Comparison of ENCODE assay signal across 24 mouse cellular contexts in genomic region chr2:25124411-25124810, GRCm38 (mm10). TPM values are rescaled to one million over a fixed set of nuclear protein-coding genes. Genes with fewer than 3 reads are reported as not detected.
DNase-seq lines count a peak whose midpoint lies in the region; ATAC-seq and TF ChIP-seq lines count a peak whose summit lies in the region.
"Had no signal": no experiment of that assay in that cellular context is flagged by ENCODE, and none has a peak within 500 bp of the region (broad histone marks: within the 10 kb centered on the region; RNA-seq: fewer than 3 reads in every experiment).

No protein-coding gene starts in this region.

- H3K36me3 ChIP-seq in heart, embryonic 12.5 days: no peaks in the 10 kb centered on the region
- no peaks in the 10 kb centered on the region for H3K36me3 ChIP-seq in midbrain, embryonic 13.5 days
- H3K36me3 ChIP-seq in midbrain, embryonic 14.5 days (ENCODE audit: control insufficient read depth, insufficient read depth, low read length): no peaks in the 10 kb centered on the region
- no peaks in the 10 kb centered on the region for H3K36me3 ChIP-seq in neural tube, embryonic 13.5 days
- no peaks in the 10 kb centered on the region for H3K36me3 ChIP-seq in thymus, adult 2 months (ENCODE audit: control insufficient read depth, insufficient read depth, low read length)
- H3K36me3 ChIP-seq: G1E; limb, embryonic 15.5 days had no signal

- H3K9me3 ChIP-seq in heart, embryonic 12.5 days (replicated peaks): no peaks in the 10 kb centered on the region
- no peaks in the 10 kb centered on the region for H3K9me3 ChIP-seq in midbrain, embryonic 13.5 days
- H3K9me3 ChIP-seq in midbrain, embryonic 14.5 days (ENCODE audit: control insufficient read depth, low read length): no peaks in the 10 kb centered on the region
- H3K9me3 ChIP-seq in neural tube, embryonic 13.5 days: no peaks in the 10 kb centered on the region
- H3K9me3 ChIP-seq: G1E; limb, embryonic 15.5 days had no signal

- H3K4me1 ChIP-seq in heart, embryonic 12.5 days (replicated peaks): peaks cover 36% of the 10 kb centered on the region
- H3K4me1 ChIP-seq in midbrain, embryonic 13.5 days (replicated peaks): peaks cover 52% of the 10 kb centered on the region
- H3K4me1 ChIP-seq in midbrain, embryonic 14.5 days (ENCODE audit: control insufficient read depth, insufficient read depth, low read length): peaks cover 28% of the 10 kb centered on the region; the same call in 1 of the 2 replicates
- peaks cover 55% of the 10 kb centered on the region for H3K4me1 ChIP-seq in neural tube, embryonic 13.5 days (replicated peaks)
- peaks cover 4% of the 10 kb centered on the region; the same call in 1 of the 2 replicates for H3K4me1 ChIP-seq in thymus, adult 2 months (replicated peaks; ENCODE audit: control insufficient read depth, insufficient read depth, low read length)

- TF ChIP-seq POLR2A in thymus, adult 2 months (IDR thresholded peaks at IDR 0.05; ENCODE audit: control insufficient read depth, extremely low read depth, insufficient read depth, low read length, poor library complexity): no peak

- no peak overlapping the region for H3K4me2 ChIP-seq in heart, embryonic 12.5 days
- no peak overlapping the region for H3K4me2 ChIP-seq in midbrain, embryonic 13.5 days (replicated peaks)
- no peak overlapping the region for H3K4me2 ChIP-seq in midbrain, embryonic 14.5 days (ENCODE audit: low read length)
- no peak overlapping the region for H3K4me2 ChIP-seq in neural tube, embryonic 13.5 days
- H3K4me2 ChIP-seq: limb, embryonic 15.5 days had no signal

- H3K27me3 ChIP-seq in heart, embryonic 12.5 days (replicated peaks): no peaks in the 10 kb centered on the region
- peaks cover 14% of the 10 kb centered on the region; the same call in 1 of the 2 replicates for H3K27me3 ChIP-seq in midbrain, embryonic 13.5 days
- H3K27me3 ChIP-seq in midbrain, embryonic 14.5 days (ENCODE audit: control insufficient read depth, insufficient read depth, low read length): no peaks in the 10 kb centered on the region
- no peaks in the 10 kb centered on the region for H3K27me3 ChIP-seq in neural tube, embryonic 13.5 days
- no peaks in the 10 kb centered on the region for H3K27me3 ChIP-seq in thymus, adult 2 months (ENCODE audit: control insufficient read depth, insufficient read depth, low read length)
- H3K27me3 ChIP-seq: limb, embryonic 15.5 days had no signal

- TF ChIP-seq CTCF in thymus, adult 2 months (IDR thresholded peaks at IDR 0.05; ENCODE audit: borderline replicate concordance, control insufficient read depth, extremely low read depth, insufficient read depth, low read length, poor library complexity): no peak

- H3K9ac ChIP-seq in heart, embryonic 12.5 days: 0 out of 2 replicates have a peak overlapping the region, but pooled peaks have one; percentile 6
- H3K9ac ChIP-seq in midbrain, embryonic 13.5 days (replicated peaks): no peak overlapping the region
- H3K9ac ChIP-seq in midbrain, embryonic 14.5 days (replicated peaks; ENCODE audit: low read length): no peak overlapping the region
- H3K9ac ChIP-seq in neural tube, embryonic 13.5 days: no peak overlapping the region
- H3K9ac ChIP-seq: limb, embryonic 15.5 days had no signal

- no peak overlapping the region for H3K27ac ChIP-seq in heart, embryonic 12.5 days (ENCODE audit: poor library complexity, severe bottlenecking)
- peak overlapping the region; percentile 94; the same call in 1 of the 2 replicates for H3K27ac ChIP-seq in midbrain, embryonic 13.5 days
- no peak overlapping the region for H3K27ac ChIP-seq in midbrain, embryonic 14.5 days (replicated peaks; ENCODE audit: low read depth, low read length)
- peak overlapping the region; percentile 93 for H3K27ac ChIP-seq in neural tube, embryonic 13.5 days (replicated peaks)
- no peak overlapping the region for H3K27ac ChIP-seq in thymus, adult 2 months (ENCODE audit: control insufficient read depth, insufficient read depth, low read length)
- H3K27ac ChIP-seq: limb, embryonic 15.5 days had no signal

- no peak overlapping the region for H3K4me3 ChIP-seq in heart, embryonic 12.5 days
- H3K4me3 ChIP-seq in midbrain, embryonic 13.5 days (replicated peaks): no peak overlapping the region
- H3K4me3 ChIP-seq in midbrain, embryonic 14.5 days (replicated peaks; ENCODE audit: low read depth, low read length): no peak overlapping the region
- H3K4me3 ChIP-seq in neural tube, embryonic 13.5 days: no peak overlapping the region
- no peak overlapping the region for H3K4me3 ChIP-seq in thymus, adult 2 months (ENCODE audit: control insufficient read depth, insufficient read depth, low read length)
- H3K4me3 ChIP-seq: limb, embryonic 15.5 days had no signal

- DNase-seq in heart, postnatal 25 days (ENCODE audit: low spot score): no peak
- DNase-seq in midbrain, embryonic 14.5 days: no peak
- DNase-seq in MN1 (ENCODE audit: low spot score): peak; percentile 29
- no peak for DNase-seq in thymus, adult 2 months
- DNase-seq: adrenal gland, postnatal 14 days; cerebellum, adult 11-12 months; cerebellum, postnatal 36 days; gastrocnemius, postnatal 10 days; heart, adult 18-20 months; kidney, adult 9 months; kidney, postnatal 36 days; lung, postnatal 10 days; right cerebral cortex, postnatal 25 days; thymus, postnatal 4 days had no signal

- ATAC-seq in heart, embryonic 12.5 days (ENCODE audit: insufficient number of reproducible peaks, low FRiP score): no peak
- ATAC-seq in midbrain, embryonic 13.5 days: no peak
- no peak for ATAC-seq in midbrain, embryonic 14.5 days (ENCODE audit: low FRiP score, low TSS enrichment)
- ATAC-seq in neural tube, embryonic 13.5 days (ENCODE audit: low read depth): no peak

- WGBS in heart, embryonic 12.5 days: 54% methylated on average over 3 of the region's 3 CpGs
- WGBS in midbrain, embryonic 13.5 days: 68% methylated on average over 3 of the region's 3 CpGs
- 71% methylated on average over 3 of the region's 3 CpGs for WGBS in midbrain, embryonic 14.5 days
- 67% methylated on average over 3 of the region's 3 CpGs for WGBS in neural tube, embryonic 13.5 days
- WGBS in thymus, adult 2 months: 77% methylated on average over 3 of the region's 3 CpGs

- intact Hi-C loops in heart, postnatal 25 days (cut with DNase I): no loop called here

RNA-seq across cellular contexts. Expression of gene Noxa1, which starts 29.5 kb away (rescaled TPM):
- 0.10 TPM in 1 of 2 replicates, not detected in the other for polyA plus RNA-seq in heart, embryonic 12.5 days (2016; fragmentation: Nextera tagmentation; extraction: Ambion mirVana)
- not detected for total RNA-seq in heart, postnatal 25 days (2021)
- 0.16 TPM in 1 of 2 replicates, not detected in the other for polyA plus RNA-seq in midbrain, embryonic 13.5 days (2015; fragmentation: Nextera tagmentation; extraction: Ambion mirVana)
- not detected in 2 replicates for polyA plus RNA-seq in midbrain, embryonic 14.5 days (2014; fragmentation: Nextera tagmentation; extraction: Ambion mirVana)
- not detected in 2 replicates for polyA plus RNA-seq in neural tube, embryonic 13.5 days (2015; fragmentation: Nextera tagmentation; extraction: Ambion mirVana)
- 0.24 and 0.44 TPM in 2 replicates for polyA plus RNA-seq in thymus, adult 2 months (2012; rRNA removed)
- total RNA-seq: adrenal gland, postnatal 14 days; gastrocnemius, postnatal 10 days; heart, adult 18-20 months; layer of hippocampus, postnatal 10 days; left cerebral cortex, postnatal 14 days had no signal
- polyA plus RNA-seq: frontal cortex, adult 2 months; heart, postnatal 0 days; neural tube, embryonic 14.5 days had no signal

RNA-seq across cellular contexts. Expression of gene Entpd8, which starts 44.3 kb away (rescaled TPM):
- not detected in 2 replicates for polyA plus RNA-seq in heart, embryonic 12.5 days (2016; fragmentation: Nextera tagmentation; extraction: Ambion mirVana)
- not detected for total RNA-seq in heart, postnatal 25 days (2021)
- polyA plus RNA-seq in midbrain, embryonic 13.5 days (2015; fragmentation: Nextera tagmentation; extraction: Ambion mirVana): not detected in 2 replicates
- polyA plus RNA-seq in midbrain, embryonic 14.5 days (2014; fragmentation: Nextera tagmentation; extraction: Ambion mirVana): not detected in 2 replicates
- polyA plus RNA-seq in neural tube, embryonic 13.5 days (2015; fragmentation: Nextera tagmentation; extraction: Ambion mirVana): not detected in 2 replicates
- 0.58 and 0.91 TPM in 2 replicates for polyA plus RNA-seq in thymus, adult 2 months (2012; rRNA removed)
- total RNA-seq: G1E; gastrocnemius, postnatal 10 days; heart, adult 18-20 months; layer of hippocampus, postnatal 10 days; left cerebral cortex, postnatal 14 days had no signal
- polyA plus RNA-seq: G1E; heart, postnatal 0 days; limb, embryonic 15.5 days had no signal

RNA-seq across cellular contexts. Expression of gene Nrarp, which starts 56.1 kb away (rescaled TPM):
- 10.8 and 12.8 TPM in 2 replicates for polyA plus RNA-seq in heart, embryonic 12.5 days (2016; fragmentation: Nextera tagmentation; extraction: Ambion mirVana)
- total RNA-seq in heart, postnatal 25 days (2021): 10 to 100 TPM in 1 of 2 experiments, 1 to 10 TPM in 1; 7.2 to 11.5 TPM
- polyA plus RNA-seq in midbrain, embryonic 13.5 days (2015; fragmentation: Nextera tagmentation; extraction: Ambion mirVana): 26.8 and 33.9 TPM in 2 replicates
- polyA plus RNA-seq in midbrain, embryonic 14.5 days (2014; fragmentation: Nextera tagmentation; extraction: Ambion mirVana): 13.0 and 20.8 TPM in 2 replicates
- polyA plus RNA-seq in neural tube, embryonic 13.5 days (2015; fragmentation: Nextera tagmentation; extraction: Ambion mirVana): 25.5 and 27.9 TPM in 2 replicates
- polyA plus RNA-seq in thymus, adult 2 months (2012; rRNA removed): 13.7 and 16.9 TPM in 2 replicates
- polyA plus RNA-seq: G1E had no signal

Comparison
In these comparisons a context has a peak if more than half of its experiments do, and no peak if none do; other contexts are left out.
1. H3K27ac ChIP-seq: peak in midbrain, embryonic 13.5 days (single experiment) and neural tube, embryonic 13.5 days (single experiment); none in heart, embryonic 12.5 days (single experiment), midbrain, embryonic 14.5 days (single experiment) and thymus, adult 2 months (single experiment).